Mouse (Mus musculus): ENCODE data around the gene Klf7. TPM values are rescaled to one million over a fixed set of nuclear protein-coding genes. Genes with fewer than 3 reads are reported as not detected.

Gene Klf7
- polyA plus RNA-seq, 1 experiment from 2014 or later: 22.9 TPM

DNA sequence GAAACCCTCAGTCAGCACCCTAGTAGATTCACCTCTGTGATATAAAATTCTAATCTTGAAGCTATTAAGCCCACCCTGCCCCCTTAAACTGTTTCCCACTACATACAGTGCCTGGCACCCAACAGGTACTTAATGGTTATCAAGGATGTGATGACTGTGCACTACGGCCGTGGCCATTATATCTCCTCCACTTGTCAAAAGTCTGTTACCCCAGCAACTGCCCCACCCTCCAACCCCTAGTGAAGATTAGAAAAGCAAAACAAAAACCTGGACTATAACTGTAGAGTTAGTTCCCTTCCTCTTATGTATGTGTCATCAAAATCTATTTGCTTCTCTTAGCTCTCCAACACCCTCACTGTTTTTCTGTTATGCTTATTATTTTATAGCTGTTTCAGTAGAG is 40.9 kb downstream of the Klf7 start:
- 58% methylated on average over 2 of the region's 2 CpGs for WGBS
- H3K27me3 ChIP-seq (ENCODE audit: control insufficient read depth, insufficient read depth, low read length): no peaks in the 10 kb centered on the region
- no peaks in the 10 kb centered on the region for H3K4me1 ChIP-seq (ENCODE audit: control insufficient read depth, insufficient read depth, low read length)
- no peak overlapping the region for H3K27ac ChIP-seq (ENCODE audit: low read length)
- no peak overlapping the region for H3K9ac ChIP-seq (ENCODE audit: low read length)
- peaks cover 22% of the 10 kb centered on the region for H3K36me3 ChIP-seq (ENCODE audit: control insufficient read depth, insufficient read depth, low read length)
- H3K4me2 ChIP-seq (ENCODE audit: low read depth, low read length): no peak overlapping the region
- 0 out of 2 replicates have a peak, but pooled peaks have one; percentile 37 for ATAC-seq (ENCODE audit: insufficient read depth, low FRiP score)
- H3K9me3 ChIP-seq (replicated peaks; ENCODE audit: control insufficient read depth, low read length): no peaks in the 10 kb centered on the region
- no peak overlapping the region for H3K4me3 ChIP-seq (replicated peaks; ENCODE audit: low read length)

DNA sequence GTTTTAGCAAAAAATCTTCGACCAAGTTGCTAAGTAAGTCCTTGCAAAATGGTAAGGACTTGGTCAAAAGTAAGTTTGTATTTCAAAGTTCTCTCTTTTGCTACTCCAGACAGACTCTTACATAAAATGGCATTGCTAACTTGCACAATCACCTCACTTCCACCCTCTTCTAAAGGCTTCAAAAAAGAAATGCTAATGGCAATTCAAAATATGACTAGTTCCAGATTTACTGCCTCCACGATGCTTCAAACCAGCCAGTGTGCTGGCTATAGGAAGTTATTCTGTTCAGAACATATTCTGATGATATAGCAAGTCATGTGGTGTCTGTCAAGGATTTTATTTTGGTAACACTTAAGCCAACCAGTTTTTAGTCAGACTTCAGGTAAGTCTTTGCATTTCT is 41.8 kb downstream of the Klf7 start:
- no peak overlapping the region for H3K27ac ChIP-seq (ENCODE audit: low read length)
- ATAC-seq (ENCODE audit: insufficient read depth, low FRiP score): no peak

DNA sequence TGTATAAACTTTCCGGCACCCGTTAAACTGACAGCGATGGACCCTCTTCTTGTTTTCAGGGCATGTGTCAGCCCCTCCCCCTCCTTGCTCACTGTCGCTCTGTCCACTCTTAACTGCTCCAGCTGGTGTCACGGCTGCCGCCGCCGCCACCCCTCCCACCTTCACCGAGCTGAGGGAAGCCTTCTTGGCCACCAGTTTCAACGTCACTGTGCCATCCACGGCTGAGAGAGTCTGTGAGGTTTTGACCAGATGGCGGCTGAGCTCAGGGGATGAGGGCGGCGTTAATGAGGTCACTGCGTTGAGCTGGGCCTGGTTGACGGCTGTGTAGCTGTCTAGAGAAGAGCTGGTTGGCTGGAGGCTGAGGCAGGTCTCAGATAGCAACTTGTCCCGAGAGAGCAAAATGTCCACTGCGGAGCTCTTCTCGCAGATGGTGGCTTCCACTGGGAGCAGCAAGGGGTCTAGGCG is 43.3 kb downstream of the Klf7 start:
- Histone ChIP-seq H3K4me1 (ENCODE audit: control insufficient read depth, insufficient read depth, low read length) (no peaks in the 10 kb centered on the region), H3K27ac (ENCODE audit: low read length) (no peak overlapping the region), H3K4me3 (replicated peaks; ENCODE audit: low read length) (no peak overlapping the region), H3K9ac (ENCODE audit: low read length) (no peak overlapping the region), H3K9me3 (replicated peaks; ENCODE audit: control insufficient read depth, low read length) (no peaks in the 10 kb centered on the region), H3K36me3 (ENCODE audit: control insufficient read depth, insufficient read depth, low read length) (peaks cover 22% of the 10 kb centered on the region), H3K4me2 (ENCODE audit: low read depth, low read length) (no peak overlapping the region), H3K27me3 (ENCODE audit: control insufficient read depth, insufficient read depth, low read length) (no peaks in the 10 kb centered on the region)
- peak; percentile 29; the same call in 1 of the 2 replicates for ATAC-seq (ENCODE audit: insufficient read depth, low FRiP score)
- 73% methylated on average over 20 of the region's 20 CpGs for WGBS

More for the DNA sequence above, 41.8 kb downstream of the Klf7 start:
- H3K4me1 ChIP-seq (ENCODE audit: control insufficient read depth, insufficient read depth, low read length): no peaks in the 10 kb centered on the region
- no peaks in the 10 kb centered on the region for H3K9me3 ChIP-seq (replicated peaks; ENCODE audit: control insufficient read depth, low read length)
- H3K27me3 ChIP-seq (ENCODE audit: control insufficient read depth, insufficient read depth, low read length): no peaks in the 10 kb centered on the region
- H3K4me2 ChIP-seq (ENCODE audit: low read depth, low read length): no peak overlapping the region
- 88% methylated on average over 2 of the region's 2 CpGs for WGBS
- no peak overlapping the region for H3K4me3 ChIP-seq (replicated peaks; ENCODE audit: low read length)
- H3K36me3 ChIP-seq (ENCODE audit: control insufficient read depth, insufficient read depth, low read length): peaks cover 22% of the 10 kb centered on the region
- H3K9ac ChIP-seq (ENCODE audit: low read length): no peak overlapping the region

DNA sequence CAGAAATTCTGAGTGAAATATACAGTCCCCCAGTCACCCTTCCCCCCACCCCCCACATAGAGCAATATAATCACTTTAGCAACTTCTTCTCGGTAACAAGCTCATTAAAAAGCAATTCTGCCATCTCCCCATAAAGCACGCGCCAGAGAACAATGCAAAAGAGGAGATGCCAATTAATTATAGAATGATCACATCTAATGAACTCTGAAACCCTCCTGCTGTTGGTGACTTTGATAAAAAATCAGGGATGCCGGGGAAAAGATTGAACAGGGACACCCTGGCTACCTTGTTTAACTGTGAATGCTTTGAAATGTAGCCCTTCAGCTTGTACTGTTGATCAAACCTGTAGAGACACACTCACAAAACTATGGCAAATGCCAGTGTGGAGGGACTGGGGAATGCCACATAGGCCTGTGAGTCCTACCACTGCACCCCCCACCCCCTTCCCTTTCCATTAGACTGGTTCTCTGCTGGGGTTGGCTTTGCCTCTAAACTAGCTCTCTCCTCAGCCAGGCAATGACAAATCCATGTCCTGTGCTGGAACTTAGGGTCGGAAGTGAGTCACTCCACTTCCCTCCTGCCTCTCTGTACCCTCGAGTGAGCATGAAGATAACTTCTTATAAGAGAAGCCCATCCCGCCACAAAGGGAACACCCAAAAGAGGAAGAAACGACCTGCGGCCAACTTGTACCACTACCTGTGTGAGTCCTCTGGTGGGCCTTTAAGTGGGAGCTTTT is 43.9 kb downstream of the Klf7 start:
- ATAC-seq (ENCODE audit: insufficient read depth, low FRiP score): no peak
- peaks cover 22% of the 10 kb centered on the region for H3K36me3 ChIP-seq (ENCODE audit: control insufficient read depth, insufficient read depth, low read length)
- no peak overlapping the region for H3K4me2 ChIP-seq (ENCODE audit: low read depth, low read length)
- H3K27me3 ChIP-seq (ENCODE audit: control insufficient read depth, insufficient read depth, low read length): no peaks in the 10 kb centered on the region
- H3K4me3 ChIP-seq (replicated peaks; ENCODE audit: low read length): no peak overlapping the region
- 77% methylated on average over 9 of the region's 9 CpGs for WGBS
- no peaks in the 10 kb centered on the region for H3K9me3 ChIP-seq (replicated peaks; ENCODE audit: control insufficient read depth, low read length)
- no peak overlapping the region for H3K27ac ChIP-seq (ENCODE audit: low read length)
- no peak overlapping the region for H3K9ac ChIP-seq (ENCODE audit: low read length)
- H3K4me1 ChIP-seq (ENCODE audit: control insufficient read depth, insufficient read depth, low read length): no peaks in the 10 kb centered on the region

DNA sequence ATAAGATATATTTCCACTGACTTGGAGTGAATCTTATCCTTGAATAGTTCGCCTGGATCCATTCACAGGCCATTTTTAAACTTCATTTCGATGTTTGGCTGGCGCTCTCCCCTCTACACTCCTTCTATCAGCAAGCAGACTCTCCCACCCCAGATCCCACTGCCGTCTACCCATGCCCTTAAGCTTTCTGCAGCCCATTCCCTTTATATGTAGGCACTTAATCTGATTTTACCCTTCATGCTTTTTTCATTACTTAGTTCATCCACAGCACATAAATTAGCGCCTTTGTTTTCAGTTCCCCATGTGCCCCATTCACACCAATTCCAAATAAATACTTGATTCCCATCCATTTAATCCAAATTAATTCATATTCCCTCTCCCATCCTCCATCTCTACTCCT is 48.0 kb downstream of the Klf7 start:
- no peak for ATAC-seq (ENCODE audit: insufficient read depth, low FRiP score)
- Histone ChIP-seq H3K9me3 (replicated peaks; ENCODE audit: control insufficient read depth, low read length) (no peaks in the 10 kb centered on the region), H3K4me3 (replicated peaks; ENCODE audit: low read length) (no peak overlapping the region), H3K27me3 (ENCODE audit: control insufficient read depth, insufficient read depth, low read length) (no peaks in the 10 kb centered on the region), H3K4me2 (ENCODE audit: low read depth, low read length) (no peak overlapping the region), H3K36me3 (ENCODE audit: control insufficient read depth, insufficient read depth, low read length) (peaks cover 22% of the 10 kb centered on the region), H3K4me1 (ENCODE audit: control insufficient read depth, insufficient read depth, low read length) (no peaks in the 10 kb centered on the region), H3K27ac (ENCODE audit: low read length) (no peak overlapping the region), H3K9ac (ENCODE audit: low read length) (no peak overlapping the region)
- 89% methylated on average over 5 of the region's 5 CpGs for WGBS

DNA sequence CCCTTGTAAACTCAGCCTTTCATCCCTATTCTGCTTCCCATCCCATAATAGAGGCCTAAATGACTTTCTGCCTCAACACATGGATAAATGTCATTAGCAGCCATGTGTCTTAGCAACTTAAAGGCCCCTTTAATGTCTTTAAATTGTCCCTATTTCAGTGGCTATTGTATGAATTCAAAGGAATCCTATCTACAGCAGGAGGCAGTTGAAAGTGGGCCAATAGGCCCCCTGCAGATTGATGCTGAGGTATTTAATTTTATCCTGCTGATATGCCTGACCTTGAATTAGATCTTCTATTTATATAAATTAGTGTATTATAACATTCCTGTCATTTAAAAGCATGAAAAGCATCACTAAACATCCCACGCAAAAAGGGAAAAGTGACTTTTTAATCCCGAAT is 51.1 kb downstream of the Klf7 start:
- H3K4me2 ChIP-seq (ENCODE audit: low read depth, low read length): no peak overlapping the region
- no peak overlapping the region for H3K27ac ChIP-seq (ENCODE audit: low read length)
- no peak overlapping the region for H3K9ac ChIP-seq (ENCODE audit: low read length)
- 93% methylated on average over 2 of the region's 2 CpGs for WGBS
- ATAC-seq (ENCODE audit: insufficient read depth, low FRiP score): no peak
- H3K27me3 ChIP-seq (ENCODE audit: control insufficient read depth, insufficient read depth, low read length): no peaks in the 10 kb centered on the region
- H3K4me1 ChIP-seq (ENCODE audit: control insufficient read depth, insufficient read depth, low read length): no peaks in the 10 kb centered on the region
- H3K9me3 ChIP-seq (replicated peaks; ENCODE audit: control insufficient read depth, low read length): no peaks in the 10 kb centered on the region
- no peaks in the 10 kb centered on the region for H3K36me3 ChIP-seq (ENCODE audit: control insufficient read depth, insufficient read depth, low read length)
- H3K4me3 ChIP-seq (replicated peaks; ENCODE audit: low read length): no peak overlapping the region

DNA sequence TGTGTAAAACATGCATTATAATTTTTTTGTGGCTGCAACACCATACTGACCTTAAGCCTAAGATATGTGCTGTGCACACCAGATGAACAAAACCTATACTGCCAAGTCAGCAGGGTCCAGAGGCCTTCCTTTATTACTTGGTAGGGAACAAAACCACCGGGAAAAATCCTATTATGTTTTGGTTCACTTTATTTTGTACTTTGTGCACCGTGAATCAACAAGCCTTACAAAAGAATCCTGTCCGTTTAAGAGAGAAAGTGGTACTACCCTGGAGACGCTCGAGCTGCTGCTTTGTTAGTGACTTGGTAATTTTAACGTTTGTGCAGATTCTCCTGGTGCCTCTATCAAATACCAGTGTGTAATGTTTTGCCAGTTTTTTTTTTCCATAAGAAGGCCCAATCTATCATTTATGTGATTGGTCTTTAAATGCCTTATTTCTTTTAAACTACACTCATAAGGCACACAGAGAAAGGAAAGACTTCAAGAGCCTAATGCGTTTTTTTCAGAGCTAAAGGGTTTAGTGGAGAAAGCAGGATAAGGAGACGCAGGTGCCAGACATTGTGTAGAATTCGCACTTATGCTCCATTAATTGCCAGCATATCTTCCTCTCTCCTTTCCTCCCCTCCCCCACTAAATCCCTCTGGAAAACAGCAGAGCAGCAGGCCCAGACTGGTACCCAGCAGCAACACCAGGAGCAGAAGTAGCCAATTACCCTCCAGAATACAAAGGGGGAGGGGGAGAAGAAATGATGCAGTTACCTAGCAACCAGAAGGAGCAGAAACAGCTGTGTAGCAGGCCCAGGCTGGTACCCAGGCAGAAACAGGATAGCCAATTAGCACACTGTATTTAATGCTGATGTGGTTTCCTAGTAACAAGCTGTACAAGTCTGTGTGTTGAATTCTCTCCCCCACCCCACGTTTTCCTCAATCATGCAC is 55.5 kb downstream of the Klf7 start:
- Histone ChIP-seq H3K27ac (ENCODE audit: low read length) (no peak overlapping the region), H3K27me3 (ENCODE audit: control insufficient read depth, insufficient read depth, low read length) (no peaks in the 10 kb centered on the region), H3K9me3 (replicated peaks; ENCODE audit: control insufficient read depth, low read length) (no peaks in the 10 kb centered on the region), H3K4me1 (ENCODE audit: control insufficient read depth, insufficient read depth, low read length) (no peaks in the 10 kb centered on the region), H3K9ac (ENCODE audit: low read length) (no peak overlapping the region), H3K4me2 (ENCODE audit: low read depth, low read length) (no peak overlapping the region), H3K36me3 (ENCODE audit: control insufficient read depth, insufficient read depth, low read length) (no peaks in the 10 kb centered on the region), H3K4me3 (replicated peaks; ENCODE audit: low read length) (no peak overlapping the region)
- ATAC-seq (ENCODE audit: insufficient read depth, low FRiP score): peak; percentile 64; the same call in 1 of the 2 replicates
- WGBS: 62% methylated on average over 10 of the region's 10 CpGs

DNA sequence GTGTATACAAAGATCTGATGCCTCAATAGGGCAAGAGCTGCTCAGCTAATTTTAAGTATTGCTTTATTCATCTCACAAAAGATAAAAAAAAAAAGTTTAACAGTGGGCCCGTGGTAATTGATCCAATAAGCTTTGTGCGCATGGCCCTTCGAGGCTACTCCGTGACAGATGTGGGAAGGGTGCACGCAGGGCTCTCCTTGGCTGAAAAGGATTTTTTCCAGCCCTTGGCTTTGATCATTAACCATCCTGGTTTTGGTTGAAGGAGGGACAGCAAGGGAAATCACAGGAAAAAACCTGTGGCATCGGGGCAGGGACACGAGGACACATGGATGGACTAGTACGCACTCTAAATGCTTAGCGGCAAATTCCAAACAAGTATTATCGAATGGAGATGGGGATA is 60.6 kb downstream of the Klf7 start:
- H3K4me2 ChIP-seq (ENCODE audit: low read depth, low read length): no peak overlapping the region
- no peak overlapping the region for H3K27ac ChIP-seq (ENCODE audit: low read length)
- H3K4me3 ChIP-seq (replicated peaks; ENCODE audit: low read length): no peak overlapping the region
- H3K4me1 ChIP-seq (ENCODE audit: control insufficient read depth, insufficient read depth, low read length): peaks cover 15% of the 10 kb centered on the region
- 0 out of 2 replicates have a peak, but pooled peaks cover 5% of the 10 kb centered on the region for H3K9me3 ChIP-seq (replicated peaks; ENCODE audit: control insufficient read depth, low read length)
- ATAC-seq (ENCODE audit: insufficient read depth, low FRiP score): no peak
- WGBS: 87% methylated on average over 10 of the region's 10 CpGs
- H3K27me3 ChIP-seq (ENCODE audit: control insufficient read depth, insufficient read depth, low read length): no peaks in the 10 kb centered on the region
- no peaks in the 10 kb centered on the region for H3K36me3 ChIP-seq (ENCODE audit: control insufficient read depth, insufficient read depth, low read length)
- H3K9ac ChIP-seq (ENCODE audit: low read length): no peak overlapping the region
